Mouse (Mus musculus): ENCODE measurements around the gene Gm21887. TPM values are rescaled to one million over a fixed set of nuclear protein-coding genes. Genes with fewer than 3 reads are reported as not detected.
"Not testable (repeated sequence)": the region's sequence is repeated elsewhere in the genome, so short reads cannot be mapped to it uniquely, and the experiment has no call there.

The Gm21887 gene
- total RNA-seq, 2 experiments from 2014 or later, result 190 to 207 TPM

DNA sequence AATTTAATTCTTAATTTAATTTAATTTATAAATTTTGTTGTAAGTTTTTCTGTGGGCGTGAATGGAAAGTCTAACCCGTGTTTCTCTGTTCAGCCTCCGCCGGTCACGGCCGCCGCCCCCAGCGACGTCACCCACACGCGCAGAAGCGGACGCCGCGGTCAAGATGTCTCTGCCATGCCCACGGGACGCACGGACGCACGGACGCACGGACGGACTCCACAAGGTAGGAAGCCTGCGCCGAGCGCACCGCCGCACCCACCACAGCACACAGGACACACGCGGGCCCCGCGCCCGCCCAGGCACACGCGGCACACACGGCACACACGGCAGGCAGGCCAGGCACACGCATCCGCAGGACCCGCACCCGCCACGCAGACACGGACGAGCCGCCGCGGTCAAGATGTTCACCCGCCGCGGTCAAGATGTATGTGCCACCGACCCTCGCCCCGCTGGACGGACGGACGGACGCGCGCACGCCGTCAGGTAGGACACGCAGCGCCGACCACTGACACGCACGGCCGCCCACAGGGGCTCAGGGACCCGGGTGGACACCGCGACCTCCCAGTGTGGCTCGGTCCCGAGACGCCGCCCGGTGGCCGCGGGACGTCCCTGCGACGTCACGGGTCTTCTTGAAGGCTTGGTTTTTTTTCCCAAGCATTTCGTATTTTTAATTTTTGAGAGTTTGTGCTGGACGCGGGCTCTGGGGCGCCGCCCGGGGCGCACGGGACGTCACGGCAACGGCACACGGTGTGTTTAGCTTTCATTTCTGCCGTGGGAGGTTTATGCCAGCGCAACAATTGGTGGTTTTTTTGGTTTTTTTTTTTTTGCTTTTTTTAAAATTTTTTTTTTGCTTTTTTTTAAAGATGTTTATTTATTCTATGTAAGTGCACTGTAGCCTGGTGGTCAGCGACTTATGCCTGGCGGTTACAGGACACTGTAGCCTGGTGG, 1.4 kb downstream of the Gm21887 start:
- peak; percentile 77 to 87 for DNase-seq (ENCODE audit: extremely low spot score in 1 of 2, low spot score in 2 of 2)
- H3K27ac ChIP-seq; intact Hi-C loops (cut with DNase I): not testable (repeated sequence)
- peak; percentile 39 for TF ChIP-seq CTCF (IDR thresholded peaks at IDR 0.05)
- peak overlapping the region; percentile 18; the same call in 1 of the 2 replicates for H3K4me3 ChIP-seq

DNA sequence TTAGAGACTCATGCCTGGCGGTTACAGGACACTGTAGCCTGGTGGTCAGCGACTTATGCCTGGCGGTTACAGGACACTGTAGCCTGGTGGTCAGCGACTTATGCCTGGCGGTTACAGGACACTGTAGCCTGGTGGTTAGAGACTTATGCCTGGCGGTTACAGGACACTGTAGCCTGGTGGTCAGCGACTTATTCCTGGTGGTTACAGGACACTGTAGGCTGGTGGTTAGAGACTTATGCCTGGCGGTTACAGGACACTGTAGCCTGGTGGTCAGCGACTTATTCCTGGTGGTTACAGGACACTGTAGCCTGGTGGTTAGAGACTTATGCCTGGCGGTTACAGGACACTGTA, 2.0 kb downstream of the Gm21887 start:
- intact Hi-C loops (cut with DNase I); H3K4me3 ChIP-seq; DNase-seq (ENCODE audit: extremely low spot score in 1 of 2, low spot score in 2 of 2); H3K27ac ChIP-seq: not testable (repeated sequence)

DNA sequence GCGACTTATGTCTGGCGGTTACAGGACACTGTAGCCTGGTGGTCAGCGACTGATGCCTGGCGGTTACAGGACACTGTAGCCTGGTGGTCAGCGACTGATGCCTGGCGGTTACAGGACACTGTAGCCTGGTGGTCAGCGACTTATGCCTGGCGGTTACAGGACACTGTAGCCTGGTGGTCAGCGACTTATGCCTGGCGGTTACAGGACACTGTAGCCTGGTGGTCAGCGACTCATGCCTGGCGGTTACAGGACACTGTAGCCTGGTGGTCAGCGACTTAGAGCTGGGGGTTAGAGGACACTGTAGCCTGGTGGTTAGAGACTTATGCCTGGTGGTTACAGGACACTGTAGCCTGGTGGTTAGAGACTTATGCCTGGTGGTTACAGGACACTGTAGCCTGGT, 4.0 kb downstream of the Gm21887 start:
- DNase-seq (ENCODE audit: extremely low spot score in 1 of 2, low spot score in 2 of 2); H3K27ac ChIP-seq; intact Hi-C loops (cut with DNase I); H3K4me3 ChIP-seq: not testable (repeated sequence)

DNA sequence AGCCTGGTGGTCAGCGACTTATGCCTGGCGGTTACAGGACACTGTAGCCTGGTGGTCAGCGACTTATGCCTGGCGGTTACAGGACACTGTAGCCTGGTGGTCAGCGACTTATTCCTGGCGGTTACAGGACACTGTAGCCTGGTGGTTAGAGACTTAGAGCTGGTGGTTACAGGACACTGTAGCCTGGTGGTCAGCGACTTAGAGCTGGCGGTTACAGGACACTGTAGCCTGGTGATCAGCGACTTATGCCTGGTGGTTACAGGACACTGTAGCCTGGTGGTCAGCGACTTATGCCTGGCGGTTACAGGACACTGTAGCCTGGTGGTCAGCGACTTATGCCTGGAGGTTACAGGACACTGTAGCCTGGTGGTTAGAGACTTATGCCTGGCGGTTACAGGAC, 4.6 kb downstream of the Gm21887 start:
- H3K27ac ChIP-seq; DNase-seq (ENCODE audit: extremely low spot score in 1 of 2, low spot score in 2 of 2); intact Hi-C loops (cut with DNase I); H3K4me3 ChIP-seq: not testable (repeated sequence)

DNA sequence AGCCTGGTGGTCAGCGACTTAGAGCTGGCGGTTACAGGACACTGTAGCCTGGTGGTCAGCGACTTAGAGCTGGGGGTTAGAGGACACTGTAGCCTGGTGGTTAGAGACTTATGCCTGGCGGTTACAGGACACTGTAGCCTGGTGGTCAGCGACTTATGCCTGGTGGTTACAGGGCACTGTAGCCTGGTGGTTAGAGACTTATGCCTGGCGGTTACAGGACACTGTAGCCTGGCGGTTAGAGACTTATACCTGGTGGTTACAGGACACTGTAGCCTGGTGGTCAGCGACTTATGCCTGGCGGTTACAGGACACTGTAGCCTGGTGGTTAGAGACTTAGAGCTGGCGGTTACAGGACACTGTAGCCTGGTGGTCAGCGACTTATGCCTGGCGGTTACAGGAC, 6.4 kb downstream of the Gm21887 start:
- H3K4me3 ChIP-seq; H3K27ac ChIP-seq; DNase-seq (ENCODE audit: extremely low spot score in 1 of 2, low spot score in 2 of 2); intact Hi-C loops (cut with DNase I): not testable (repeated sequence)

DNA sequence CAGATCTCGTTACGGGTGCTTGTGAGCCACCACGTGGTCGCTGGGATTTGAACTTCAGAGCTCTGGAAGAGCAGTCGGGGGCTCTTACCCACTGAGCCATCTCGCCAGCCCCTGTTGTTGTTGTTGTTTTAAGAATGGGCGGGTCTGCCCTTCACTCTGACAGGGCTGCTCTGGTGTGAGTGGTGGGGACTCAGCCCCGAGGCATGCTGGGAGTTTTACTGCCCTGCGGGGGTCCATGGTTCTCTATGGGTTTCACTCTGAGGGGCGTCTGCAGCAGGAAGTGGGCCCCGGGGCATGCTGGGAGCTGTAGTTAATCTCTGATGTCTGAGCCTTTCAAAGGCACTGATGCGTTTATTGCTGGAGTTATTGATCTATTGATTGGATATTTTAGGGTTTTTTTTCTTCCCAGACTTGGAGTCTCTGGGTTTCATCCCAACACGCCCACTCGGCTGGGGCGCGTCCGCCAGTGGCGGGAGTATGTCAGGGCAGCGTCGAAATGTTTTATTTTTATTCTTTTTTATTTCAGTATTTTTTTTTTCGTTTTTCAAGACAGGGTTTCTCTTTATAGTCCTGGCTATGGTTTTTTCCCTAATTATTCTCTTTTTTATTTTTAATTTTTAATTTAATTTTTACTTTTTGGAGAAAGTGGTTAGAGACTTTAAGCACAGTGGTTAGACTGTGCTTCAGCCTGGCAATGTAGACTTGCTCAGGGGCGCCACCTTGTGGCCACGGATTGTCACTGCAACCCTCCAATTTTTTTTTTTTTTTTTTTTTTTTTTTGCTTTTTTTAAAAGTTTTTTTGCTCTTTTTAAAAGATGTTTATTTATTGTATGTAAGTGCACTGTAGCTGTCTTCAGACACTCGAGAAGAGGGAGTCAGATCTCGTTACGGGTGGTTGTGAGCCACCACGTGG, 8.1 kb downstream of the Gm21887 start:
- intact Hi-C loops (cut with DNase I); H3K27ac ChIP-seq; H3K4me3 ChIP-seq: not testable (repeated sequence)
- DNase-seq (ENCODE audit: extremely low spot score in 1 of 2, low spot score in 2 of 2), result peak; percentile 63 to 82

DNA sequence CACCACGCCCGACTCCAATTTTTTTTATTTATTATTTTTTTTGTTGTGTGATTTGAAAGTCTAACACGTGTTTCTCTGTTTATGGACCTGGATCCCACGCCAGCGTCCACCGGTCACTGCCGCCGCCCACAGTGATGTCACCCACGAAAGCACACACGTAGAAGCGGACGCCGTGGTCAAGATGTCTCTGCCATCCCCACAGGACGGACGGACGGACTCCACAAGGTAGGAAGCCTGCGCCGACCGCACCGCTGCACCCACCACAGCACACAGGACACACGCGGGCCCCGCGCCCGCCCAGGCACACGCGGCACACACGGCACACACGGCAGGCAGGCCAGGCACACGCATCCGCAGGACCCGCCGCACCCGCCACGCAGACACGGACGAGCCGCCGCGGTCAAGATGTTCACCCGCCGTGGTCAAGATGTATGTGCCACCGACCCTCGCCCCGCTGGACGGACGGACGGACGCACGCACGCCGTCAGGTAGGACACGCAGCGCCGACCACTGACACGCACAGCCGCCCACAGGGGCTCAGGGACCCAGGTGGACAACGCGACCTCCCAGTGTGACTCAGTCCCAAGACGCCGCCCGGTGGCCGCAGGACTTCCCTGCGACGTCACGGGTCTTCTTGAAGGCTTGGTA, 9.2 kb downstream of the Gm21887 start:
- H3K4me3 ChIP-seq; H3K27ac ChIP-seq; intact Hi-C loops (cut with DNase I): not testable (repeated sequence)
- TF ChIP-seq CTCF (IDR thresholded peaks at IDR 0.05), result peak; percentile 34; the same call in 1 of the 2 replicates
- DNase-seq (ENCODE audit: extremely low spot score in 1 of 2, low spot score in 2 of 2), result peak; percentile 62 to 85

DNA sequence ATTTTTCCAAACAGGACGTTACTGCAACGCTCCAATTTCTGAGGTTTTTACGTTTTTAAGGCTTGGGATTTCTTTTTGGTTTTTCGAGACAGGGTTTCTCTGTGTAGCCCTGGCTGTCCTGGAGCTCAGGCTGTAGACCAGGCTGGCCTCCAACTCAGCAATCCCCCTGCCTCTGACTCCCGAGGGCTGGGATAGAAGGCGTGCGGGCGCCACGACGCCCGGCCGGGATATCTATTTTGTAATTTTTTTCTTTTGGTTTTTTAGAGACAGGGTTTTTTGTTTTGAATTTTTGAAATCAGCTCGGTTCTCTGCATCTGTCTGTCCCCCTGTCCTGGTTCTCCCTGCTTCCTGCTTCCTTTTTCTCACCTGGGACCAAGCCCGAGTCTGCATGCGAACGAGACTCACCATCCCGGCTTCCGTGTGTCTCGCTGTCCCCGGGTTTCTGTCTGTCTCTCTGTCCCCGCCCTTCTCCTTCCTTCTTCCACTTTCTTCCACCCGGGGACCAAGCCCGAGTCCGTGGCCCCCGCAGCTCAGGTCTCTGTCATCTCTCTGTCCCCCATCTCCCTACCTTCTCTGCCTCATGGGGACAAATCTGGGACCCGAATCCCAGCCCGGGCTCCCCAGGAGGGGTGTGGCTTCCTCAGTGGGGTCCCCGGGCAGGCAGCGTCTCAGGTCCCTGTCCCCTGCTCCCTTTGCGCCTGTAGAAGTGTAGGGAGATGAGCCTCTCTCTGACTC, 9.9 kb downstream of the Gm21887 start:
- DNase-seq (ENCODE audit: extremely low spot score in 1 of 2, low spot score in 2 of 2); intact Hi-C loops (cut with DNase I); H3K27ac ChIP-seq; H3K4me3 ChIP-seq: not testable (repeated sequence)

DNA sequence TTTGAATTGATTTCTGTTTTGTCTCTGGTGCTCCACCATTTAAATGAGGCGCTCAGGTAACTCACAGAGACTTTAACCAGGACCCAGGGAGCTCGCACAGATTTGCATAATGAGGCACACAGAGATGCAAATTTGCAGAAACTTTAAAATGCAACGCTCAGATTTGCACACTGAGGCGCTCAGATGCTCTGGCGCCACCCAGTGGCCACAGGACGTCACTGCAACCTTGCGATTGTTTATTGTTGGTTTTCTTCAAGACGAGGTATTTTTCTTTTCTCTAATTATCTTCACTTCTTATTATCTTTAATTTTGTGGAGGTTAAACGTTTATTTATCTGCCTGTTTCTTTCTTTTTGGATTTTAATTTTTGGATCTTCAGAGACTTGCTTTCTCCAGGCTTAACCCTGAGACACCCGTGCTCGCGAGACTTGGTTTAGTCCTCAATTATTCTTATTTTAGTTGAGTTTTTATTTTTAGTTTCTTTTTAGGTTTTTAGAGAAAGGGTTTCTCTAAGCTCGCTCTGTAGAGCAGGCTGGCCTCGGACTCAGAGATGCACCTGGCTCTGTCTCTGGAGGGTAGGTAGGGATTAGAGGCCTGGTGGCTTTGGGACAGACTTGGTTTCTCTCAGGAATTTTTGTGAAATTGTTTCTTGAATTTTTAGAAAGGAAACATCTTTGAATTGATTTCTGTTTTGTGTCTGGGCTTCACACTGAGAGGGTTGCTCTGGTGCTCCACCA, 10.7 kb downstream of the Gm21887 start:
- DNase-seq (ENCODE audit: extremely low spot score in 1 of 2, low spot score in 2 of 2), result peak; percentile 99 to 100
- TF ChIP-seq CTCF (IDR thresholded peaks at IDR 0.05), result peak; percentile 99
- H3K4me3 ChIP-seq; H3K27ac ChIP-seq; intact Hi-C loops (cut with DNase I): not testable (repeated sequence)

DNA sequence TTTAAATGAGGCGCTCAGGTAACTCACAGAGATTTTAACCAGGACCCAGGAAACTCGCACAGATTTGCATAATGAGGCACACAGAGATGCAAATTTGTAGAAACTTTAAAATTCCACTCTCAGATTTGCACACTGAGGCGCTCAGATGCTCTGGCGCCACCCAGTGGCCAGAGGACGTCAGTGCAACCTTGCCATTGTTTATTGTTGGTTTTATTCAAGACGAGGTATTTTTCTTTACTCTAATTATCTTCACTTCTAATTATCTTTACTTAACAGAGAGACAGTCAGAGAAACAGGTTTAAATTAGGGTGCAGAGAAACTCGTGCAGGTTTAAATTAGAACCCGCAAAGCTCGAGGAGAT, 11.2 kb downstream of the Gm21887 start:
- DNase-seq (ENCODE audit: extremely low spot score in 1 of 2, low spot score in 2 of 2), result peak; percentile 72 to 80
- H3K4me3 ChIP-seq; intact Hi-C loops (cut with DNase I); H3K27ac ChIP-seq: not testable (repeated sequence)

DNA sequence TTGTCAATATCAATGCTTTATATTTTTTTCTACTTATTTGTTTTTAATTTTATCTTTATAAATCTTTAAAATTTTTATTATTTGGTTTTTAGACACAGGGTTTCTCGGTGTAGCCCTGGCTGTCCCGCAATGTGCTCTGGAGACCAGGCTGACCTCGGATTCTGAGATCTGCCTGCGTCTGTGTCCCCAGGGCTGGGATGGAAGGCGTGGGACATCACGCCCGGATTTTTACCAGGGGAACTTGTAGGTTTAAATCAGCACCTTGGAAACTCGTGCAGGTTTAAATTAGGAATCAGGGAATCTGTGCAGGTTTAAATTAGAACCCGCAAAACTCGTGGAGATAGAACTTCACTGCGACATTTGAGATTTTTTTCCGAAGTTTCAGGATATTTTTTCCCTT, 11.7 kb downstream of the Gm21887 start:
- peak; percentile 40 to 65 for DNase-seq (ENCODE audit: extremely low spot score in 1 of 2, low spot score in 2 of 2)
- H3K4me3 ChIP-seq; intact Hi-C loops (cut with DNase I); H3K27ac ChIP-seq: not testable (repeated sequence)

Measured in left cerebral cortex, adult 2 months (tissue).